Mouse (Mus musculus) small intestine, adult 2 months (tissue): ENCODE measurements around the gene Rhag.

Source experiments
- CTCF ChIP-seq: fragments of 200-500 bp; IDR thresholded peaks from 2 replicates; pipeline ENCODE4 v1.5.1; 2012; ENCODE audit warnings: low read depth, mild to moderate bottlenecking, control low read depth, inconsistent platforms, low read length, moderate library complexity, mixed read lengths; ENCODE audit not compliant: insufficient replicate concordance, insufficient read length; ENCODE audit errors: extremely low read depth
- POLR2A ChIP-seq: fragments of 200-500 bp; IDR thresholded peaks from 2 replicates; pipeline ENCODE4 v1.6.1; 2012; ENCODE audit warnings: low read depth, mild to moderate bottlenecking, control low read depth, inconsistent platforms, low read length, moderate library complexity

DNA sequence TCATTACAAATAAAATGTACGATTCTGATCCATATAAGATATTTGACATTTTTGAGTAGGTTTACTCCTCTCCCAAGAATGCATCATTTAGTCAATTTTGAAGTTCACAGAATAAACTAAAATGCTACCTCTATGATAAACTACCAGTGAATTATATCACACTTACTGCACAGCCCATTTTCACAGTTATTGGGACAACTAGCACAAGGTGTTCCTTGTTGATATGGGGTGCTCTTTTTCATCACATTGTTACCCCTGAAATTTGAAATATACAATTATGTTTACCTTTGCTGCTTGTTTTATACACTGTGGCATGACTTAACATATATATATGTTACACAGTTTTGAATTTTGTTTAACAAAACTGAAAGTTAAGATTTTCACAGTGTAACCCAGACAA is 43.8 kb upstream of the Rhag start:
- no peak for TF ChIP-seq CTCF
- no peak for TF ChIP-seq POLR2A
